Mouse (Mus musculus): ENCODE results near the gene AC140267.1.

The AC140267.1 gene

DNA sequence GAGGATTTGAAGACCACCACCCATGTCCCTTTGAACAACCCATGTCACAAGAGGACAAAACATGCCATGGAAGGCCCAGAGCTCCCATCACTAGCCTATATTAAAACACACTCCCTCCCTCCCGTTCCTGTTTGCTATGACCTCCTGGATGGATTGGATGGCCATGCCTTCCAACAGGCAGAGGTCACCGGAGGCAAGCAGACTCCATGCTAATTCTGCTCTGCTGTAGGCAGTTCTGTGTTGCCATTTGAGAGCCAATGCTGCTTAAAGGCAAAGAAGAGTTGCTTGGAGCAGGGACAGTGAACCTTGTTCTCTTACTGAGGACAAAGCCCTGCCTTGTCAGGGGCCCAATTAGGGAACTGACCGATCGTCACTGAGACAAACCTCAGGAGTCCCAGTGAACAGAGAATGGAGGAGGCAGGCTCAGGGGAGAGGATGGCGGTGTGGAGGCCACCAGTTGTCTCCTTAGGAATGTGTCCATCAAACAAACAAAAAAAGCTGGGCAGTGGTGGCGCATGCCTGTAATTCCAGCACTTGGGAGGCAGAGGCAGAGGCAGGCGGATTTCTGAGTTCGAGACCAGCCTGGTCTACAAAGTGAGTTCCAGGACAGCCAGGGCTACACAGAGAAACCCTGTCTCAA lies 23.9 kb downstream of the AC140267.1 start:
- in situ Hi-C loops (cut with MboI, MseI), result loop anchor here (10.0 kb wide), 1 partner anchor 1595 kb away; the partner anchor contains the start of gene Tob2

DNA sequence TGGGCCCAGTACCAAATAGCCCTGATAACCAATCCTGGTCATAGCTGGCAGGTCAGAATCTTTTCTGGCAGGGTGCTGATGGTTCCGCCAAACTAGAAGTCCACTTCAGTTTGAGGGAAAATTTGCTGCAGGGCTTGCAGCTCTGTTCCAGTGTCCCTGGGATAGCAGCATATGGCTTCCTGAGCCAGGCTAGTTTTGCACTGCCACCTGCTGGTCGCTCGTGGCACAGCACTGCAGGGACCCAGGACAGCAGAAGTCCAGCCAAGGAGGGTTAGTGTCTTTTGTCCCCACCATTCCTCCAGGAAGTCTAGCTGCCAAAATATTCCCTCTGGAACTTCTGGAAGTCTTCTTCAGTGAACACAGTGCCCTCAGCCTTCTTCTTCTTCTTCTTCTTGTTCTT lies 25.0 kb downstream of the AC140267.1 start:
- in situ Hi-C loops (cut with MboI, MseI), result no loop called here

DNA sequence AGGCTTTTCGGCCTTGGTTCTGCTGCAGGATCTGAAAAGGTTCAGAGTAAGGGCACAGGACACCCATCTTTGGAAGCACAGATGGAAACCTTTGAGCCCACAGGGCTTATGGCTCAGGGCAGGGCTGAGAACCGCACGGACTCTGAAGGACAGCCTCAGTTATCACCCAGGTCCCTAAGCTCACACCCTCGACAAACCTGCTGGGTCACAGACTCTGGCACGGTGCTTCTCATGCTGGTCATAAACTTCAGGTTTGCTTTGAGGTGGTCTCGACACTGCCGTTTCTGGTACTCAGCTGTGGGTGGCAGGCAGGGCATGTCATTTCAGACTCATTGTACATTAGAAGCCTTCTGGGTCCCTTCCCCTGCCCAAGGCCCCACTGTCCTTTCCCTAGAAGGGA lies 25.5 kb downstream of the AC140267.1 start:
- in situ Hi-C loops (cut with MboI, MseI), result no loop called here

DNA sequence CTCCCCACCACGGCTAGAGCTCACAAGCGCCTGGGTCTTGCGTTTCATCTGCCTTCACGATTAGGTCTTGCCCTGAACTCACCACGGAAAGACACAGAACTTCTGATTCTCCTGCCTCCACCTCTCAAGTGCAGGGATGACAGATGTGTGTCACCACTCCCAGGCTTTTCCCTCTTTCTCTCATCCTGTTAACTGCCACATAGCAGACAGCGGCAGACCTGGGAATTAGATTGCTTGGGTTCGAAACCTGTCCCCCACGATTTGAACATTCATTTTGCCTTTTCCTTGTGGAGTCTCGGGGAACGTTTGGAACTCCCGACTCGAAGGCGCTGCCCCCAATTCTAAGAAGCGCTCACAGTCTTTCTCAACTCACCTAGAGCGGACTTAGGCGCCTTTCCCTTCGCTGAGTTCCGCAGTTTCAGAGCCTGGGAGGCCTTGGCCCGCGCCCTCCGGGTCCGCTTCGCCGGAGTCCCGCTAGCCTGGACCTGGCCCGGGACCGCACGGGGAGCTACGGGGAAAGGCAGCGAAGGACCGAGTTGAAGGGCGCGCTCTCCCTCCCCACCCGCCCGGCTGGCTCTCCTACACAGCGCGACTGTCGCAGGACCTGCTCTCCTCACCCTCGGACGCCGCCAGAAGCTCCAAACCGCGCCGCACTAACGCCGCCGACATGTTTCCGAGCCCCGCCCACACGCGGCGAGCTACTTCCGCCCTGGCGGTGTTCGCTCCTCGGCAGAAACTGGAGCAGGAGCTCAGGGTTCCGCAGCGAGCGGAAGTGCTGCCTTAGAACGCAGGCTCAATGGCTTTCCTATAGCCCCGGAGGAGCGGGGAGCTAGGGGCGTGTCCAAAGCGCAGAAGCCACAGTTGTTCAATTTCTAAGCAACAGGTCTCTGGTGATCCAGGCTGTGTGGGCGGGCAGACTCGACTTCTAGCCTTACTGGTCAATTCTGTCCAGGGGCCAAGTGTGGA lies 28.3 kb downstream of the AC140267.1 start, which contains the start of gene Rps19bp1:
TSS of gene Rps19bp1 (minus strand) at position 706 of the 966 bp plus-strand sequence.
- in situ Hi-C loops (cut with MboI, MseI), result no loop called here

DNA sequence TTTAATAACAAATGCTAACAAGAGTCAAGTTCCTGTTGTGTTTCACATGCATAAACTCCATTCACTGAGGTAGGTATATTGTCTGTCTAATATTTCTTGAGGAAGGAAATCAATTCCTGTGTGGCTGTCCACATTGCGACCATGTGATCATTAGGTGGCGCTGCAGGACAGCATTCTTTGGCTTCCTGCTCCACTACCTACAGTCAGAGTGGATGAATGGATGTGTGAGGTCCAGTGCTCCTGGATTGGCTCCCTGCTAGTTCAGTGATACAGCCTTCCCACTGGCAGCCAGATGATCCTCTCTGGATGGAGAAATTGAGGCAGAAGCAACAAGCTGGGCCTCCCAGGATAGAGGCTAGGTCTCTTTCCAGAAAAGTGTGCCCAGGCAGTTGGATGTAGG lies 30.6 kb downstream of the AC140267.1 start:
- in situ Hi-C loops (cut with MboI, MseI), result no loop called here

DNA sequence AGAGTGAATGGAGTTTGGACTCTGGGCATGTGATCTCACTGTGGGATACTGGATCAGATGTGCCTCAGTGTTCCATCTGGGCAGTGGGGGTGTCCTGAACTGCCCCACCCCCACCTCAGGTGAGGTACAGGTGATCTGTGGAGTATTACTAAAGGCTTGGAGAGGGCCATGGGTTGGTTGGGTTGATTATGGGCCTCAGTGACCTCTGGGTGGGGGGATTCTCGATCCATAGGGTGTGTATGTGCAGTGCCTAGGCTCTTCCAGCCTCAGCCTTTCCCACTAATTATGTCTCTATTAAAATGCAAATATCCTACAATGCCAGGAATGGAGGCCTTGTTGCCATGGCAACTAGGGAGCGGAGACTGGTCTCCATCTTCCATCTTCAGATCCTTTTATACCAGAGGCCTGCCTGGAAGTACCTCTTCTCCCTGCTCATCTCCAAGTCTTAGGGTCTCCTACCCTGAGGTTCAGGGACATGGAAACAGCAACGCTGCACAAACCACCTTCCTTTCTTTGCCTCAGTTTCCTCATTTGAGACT lies 36.3 kb downstream of the AC140267.1 start:
- in situ Hi-C loops (cut with MboI, MseI), result no loop called here

DNA sequence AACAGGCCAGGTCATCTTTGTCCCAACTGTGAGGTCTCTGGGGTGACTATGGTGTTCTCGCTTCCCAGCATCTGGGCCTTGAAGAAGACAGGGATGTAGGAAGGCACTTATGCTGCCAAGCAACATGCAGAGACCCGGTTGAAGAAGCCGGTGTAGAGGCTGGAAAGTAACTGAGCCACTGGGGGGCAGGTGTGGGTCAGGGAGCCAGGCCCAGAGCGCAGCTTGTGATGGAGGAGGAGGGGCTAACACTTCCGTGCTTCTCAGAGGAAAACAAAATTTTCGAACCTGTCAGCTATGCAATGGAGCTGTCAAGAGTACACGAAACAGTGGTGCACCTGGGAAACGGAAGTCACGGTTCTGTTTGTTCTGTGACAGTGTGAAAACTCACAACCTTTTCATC lies 41.5 kb downstream of the AC140267.1 start:
- in situ Hi-C loops (cut with MboI, MseI), result no loop called here

DNA sequence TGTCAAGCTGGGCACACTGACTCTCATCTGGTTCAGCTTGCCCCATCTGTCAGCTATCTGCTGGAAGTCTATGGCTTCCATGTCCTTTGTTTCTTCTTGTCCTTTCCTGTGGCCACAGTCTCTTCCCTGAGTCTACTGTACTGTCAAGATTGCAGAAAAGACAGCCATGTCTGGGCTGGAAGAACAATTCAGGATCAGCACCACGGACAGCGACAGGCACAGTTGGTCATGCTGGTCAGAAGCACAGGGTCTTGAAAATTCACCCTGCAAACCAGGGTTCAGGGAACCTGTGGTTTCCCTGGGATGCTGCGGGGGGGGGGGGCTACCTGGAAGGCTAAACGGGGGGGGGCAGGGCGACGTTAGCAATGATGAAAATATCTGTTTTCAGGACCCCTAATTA lies 42.0 kb downstream of the AC140267.1 start:
- in situ Hi-C loops (cut with MboI, MseI), result no loop called here

DNA sequence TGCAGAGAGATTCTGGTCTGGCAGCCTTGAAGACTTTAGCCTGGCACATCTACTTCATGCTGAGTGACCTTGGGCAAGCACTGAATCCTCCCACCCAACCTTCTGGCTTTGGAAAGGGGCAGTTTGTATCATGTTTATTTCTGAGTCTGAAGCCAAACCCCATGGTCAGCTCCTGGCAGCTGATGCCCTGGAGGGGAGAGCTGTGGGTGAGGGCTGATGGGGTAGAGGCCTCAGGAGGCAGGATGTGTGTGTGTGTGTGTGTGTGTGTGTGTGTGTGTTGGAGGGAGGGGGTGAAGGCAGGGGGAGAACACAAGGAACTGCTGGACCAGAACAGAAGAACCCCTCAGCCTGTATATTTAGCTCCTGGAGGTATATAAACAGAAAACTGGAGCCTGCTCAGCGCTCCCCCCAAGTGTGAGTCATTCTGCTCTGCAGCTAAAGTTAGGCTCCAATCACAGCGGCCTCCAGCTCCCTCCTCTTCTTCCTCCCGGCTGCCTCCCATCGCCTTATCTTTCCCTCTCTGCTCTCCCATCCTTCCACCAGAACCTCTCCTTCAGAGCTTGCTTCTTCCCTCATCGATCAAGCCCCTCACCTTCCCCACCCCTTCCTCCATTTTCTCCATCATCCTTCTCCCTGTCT lies 42.6 kb downstream of the AC140267.1 start:
- in situ Hi-C loops (cut with MboI, MseI), result no loop called here

DNA sequence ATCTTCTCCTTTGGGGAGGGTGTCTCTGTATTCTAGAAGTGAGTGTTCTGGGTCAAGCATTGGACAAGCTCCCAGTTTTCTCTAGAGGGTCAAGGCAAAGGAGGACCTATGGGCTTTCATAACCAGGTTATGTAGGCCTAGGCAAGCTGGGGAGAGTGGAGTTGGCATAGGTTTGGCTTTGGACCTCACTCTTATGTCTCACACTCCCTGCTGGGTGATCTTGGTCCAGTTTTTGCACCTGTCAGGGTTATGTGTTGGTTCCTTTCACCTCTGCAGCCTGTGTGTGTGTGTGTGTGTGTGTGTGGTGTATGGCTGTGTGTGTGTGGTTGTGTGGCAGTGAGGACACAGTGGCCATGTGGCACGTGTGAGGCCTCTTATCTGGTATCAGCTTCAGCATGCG lies 43.4 kb downstream of the AC140267.1 start:
- in situ Hi-C loops (cut with MboI, MseI), result no loop called here

DNA sequence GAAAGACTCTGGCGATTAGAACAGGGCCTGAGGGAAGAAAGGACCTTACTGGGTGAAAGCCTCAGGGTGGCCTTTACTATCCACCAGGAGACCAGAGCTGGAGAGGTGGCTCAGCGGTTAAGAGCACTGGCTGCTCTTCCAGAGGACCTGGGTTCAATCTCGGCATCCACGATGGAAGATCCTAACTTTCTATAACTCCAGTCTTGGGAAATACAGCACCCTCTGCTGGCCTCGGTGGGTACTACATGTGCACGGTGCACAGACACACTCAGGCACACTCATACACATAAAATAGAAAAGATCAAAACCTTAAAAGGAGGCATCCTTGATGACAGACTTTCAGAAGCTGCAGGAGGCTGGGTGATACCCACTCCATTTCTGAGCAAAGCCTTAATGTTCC lies 45.0 kb downstream of the AC140267.1 start:
- in situ Hi-C loops (cut with MboI, MseI), result no loop called here
